Mouse (Mus musculus) heart, postnatal 14 days (tissue): ENCODE measurements around the gene Meis3. TPM values are rescaled to one million over a fixed set of nuclear protein-coding genes. Genes with fewer than 3 reads are reported as not detected.

Experiments
- DNase-seq, 2 experiments: peaks; one replicate each; pipeline ENCODE4 v3.0.0; 2021 to 2022
- intact Hi-C: fragments of 180-260 bp; cut with DNase I; formaldehyde crosslinking; loops from one replicate; pipeline ENCODE4 v1.15.1; 2025
- total RNA-seq, 2 experiments: library from RNA; stranded (reverse); gene quantifications; 2 replicates each; pipeline ENCODE4 v1.2.3; 2021

Gene Meis3
- total RNA-seq, 2 experiments from 2014 or later, result 3.8 to 5.4 TPM

GRCm38 (mm10) chr7:16155132-16155872 is 19.6 kb upstream of the Meis3 start:
- DNase-seq, result peak; percentile 57 to 58
- intact Hi-C loops, result no loop called here

GRCm38 (mm10) chr7:16156105-16156714 is 18.7 kb upstream of the Meis3 start:
- intact Hi-C loops, result no loop called here

GRCm38 (mm10) chr7:16158735-16159134 is 16.2 kb upstream of the Meis3 start:
- DNase-seq, result no peak
- intact Hi-C loops, result no loop called here

More at GRCm38 (mm10) chr7:16156105-16156714, 18.7 kb upstream of the Meis3 start:
- DNase-seq, result no peak

GRCm38 (mm10) chr7:16160702-16161101 is 14.2 kb upstream of the Meis3 start:
- no peak for DNase-seq
- intact Hi-C loops, result no loop called here

GRCm38 (mm10) chr7:16161302-16161701 is 13.6 kb upstream of the Meis3 start:
- intact Hi-C loops, result no loop called here
- no peak for DNase-seq

- intact Hi-C loops, result no loop called here
- DNase-seq, result no peak
Measured at GRCm38 (mm10) chr7:16162036-16162435, 12.9 kb upstream of the Meis3 start.

- DNase-seq, result no peak
- intact Hi-C loops, result no loop called here
Measured at GRCm38 (mm10) chr7:16172141-16172581, 2.7 kb upstream of the Meis3 start.

- intact Hi-C loops, result no loop called here
Measured at GRCm38 (mm10) chr7:16172586-16173140, 2.2 kb upstream of the Meis3 start.

GRCm38 (mm10) chr7:16173146-16173545 is 1.7 kb upstream of the Meis3 start:
- no peak for DNase-seq
- intact Hi-C loops, result no loop called here

More at GRCm38 (mm10) chr7:16172586-16173140, 2.2 kb upstream of the Meis3 start:
- no peak for DNase-seq

- no peak for DNase-seq
- intact Hi-C loops, result no loop called here
Measured at GRCm38 (mm10) chr7:16175542-16175931, 647 bp downstream of the Meis3 start.

GRCm38 (mm10) chr7:16178114-16178513 is 3.2 kb downstream of the Meis3 start:
- intact Hi-C loops, result no loop called here
- no peak for DNase-seq

GRCm38 (mm10) chr7:16183663-16184062 is 8.8 kb downstream of the Meis3 start:
- intact Hi-C loops, result loop anchor here (5.0 kb wide), 1 partner anchor 36 kb away; no protein-coding TSS in a partner anchor

GRCm38 (mm10) chr7:16187494-16187893 is 12.6 kb downstream of the Meis3 start:
- intact Hi-C loops, result no loop called here
- DNase-seq, result no peak

More at GRCm38 (mm10) chr7:16183663-16184062, 8.8 kb downstream of the Meis3 start:
- DNase-seq, result peak; percentile 71 to 76

- intact Hi-C loops, result loop anchor here (1.0 to 5.0 kb wide), 2 partner anchors 71 to 180 kb away; no protein-coding TSS in a partner anchor
- DNase-seq, result peak; percentile 77 to 84
Measured at GRCm38 (mm10) chr7:16192315-16192714, 17.4 kb downstream of the Meis3 start.

GRCm38 (mm10) chr7:16193702-16194101 is 18.8 kb downstream of the Meis3 start:
- intact Hi-C loops, result loop anchor here (5.0 kb wide), 1 partner anchor 179 kb away; no protein-coding TSS in a partner anchor
- no peak for DNase-seq

GRCm38 (mm10) chr7:16196616-16197015 is 21.7 kb downstream of the Meis3 start:
- intact Hi-C loops, result no loop called here
- no peak for DNase-seq

GRCm38 (mm10) chr7:16197166-16197565 is 22.3 kb downstream of the Meis3 start:
- intact Hi-C loops, result no loop called here

GRCm38 (mm10) chr7:16198540-16198939 is 23.6 kb downstream of the Meis3 start:
- intact Hi-C loops, result no loop called here

More at GRCm38 (mm10) chr7:16197166-16197565, 22.3 kb downstream of the Meis3 start:
- DNase-seq, result no peak

GRCm38 (mm10) chr7:16201136-16201535 is 26.2 kb downstream of the Meis3 start:
- DNase-seq, result no peak
- intact Hi-C loops, result no loop called here

More at GRCm38 (mm10) chr7:16198540-16198939, 23.6 kb downstream of the Meis3 start:
- no peak for DNase-seq

GRCm38 (mm10) chr7:16202756-16203504 is 28.0 kb downstream of the Meis3 start:
- intact Hi-C loops, result no loop called here
- no peak for DNase-seq
